Comparison of ENCODE assay signal across 13 mouse cellular contexts in genomic region chr5:67301722-67302331, GRCm38 (mm10). TPM values are rescaled to one million over a fixed set of nuclear protein-coding genes. Genes with fewer than 3 reads are reported as not detected.
A peak's percentile ranks its signal among the peaks of the same experiment; 100 is the strongest.
DNase-seq lines count a peak whose midpoint lies in the region; ATAC-seq and TF ChIP-seq lines count a peak whose summit lies in the region.
"Had no signal": no experiment of that assay in that cellular context is flagged by ENCODE, and none has a peak within 500 bp of the region (broad histone marks: within the 10 kb centered on the region; RNA-seq: fewer than 3 reads in every experiment).

No protein-coding gene starts in this region.

- dilution Hi-C loops in CH12.LX (cut with MboI; ENCODE audit: extremely low pct_ligation_motif_present, extremely low pct_unique_long_range_greater_than_20kb, low sequenced_read_pairs): no loop called here

- no peak for TF ChIP-seq CTCF in kidney, postnatal 0 days (IDR thresholded peaks at IDR 0.05; ENCODE audit: low read depth)
- TF ChIP-seq CTCF in CH12.LX (conservative IDR thresholded peaks at IDR 0.05 in 1 of 2, IDR thresholded peaks at IDR 0.05 in 1 of 2; ENCODE audit: low read depth in 2 of 2, low read length in 2 of 2): no peak

- no peaks in the 10 kb centered on the region for H3K9me3 ChIP-seq in kidney, postnatal 0 days (replicated peaks; ENCODE audit: low read length)
- H3K9me3 ChIP-seq in CH12.LX (replicated peaks; ENCODE audit: low read length): no peaks in the 10 kb centered on the region
- H3K9me3 ChIP-seq: heart, embryonic 13.5 days; hindbrain, embryonic 13.5 days; liver, embryonic 13.5 days had no signal

- TF ChIP-seq RAD21 in CH12.LX (IDR thresholded peaks at IDR 0.05; ENCODE audit: low read depth, low read length): no peak

- H3K27me3 ChIP-seq in kidney, postnatal 0 days (ENCODE audit: insufficient read depth, low read length): no peaks in the 10 kb centered on the region
- no peaks in the 10 kb centered on the region for H3K27me3 ChIP-seq in CH12.LX (replicated peaks)
- H3K27me3 ChIP-seq: heart, embryonic 13.5 days; hindbrain, embryonic 13.5 days; liver, embryonic 13.5 days had no signal

- no peak overlapping the region for H3K9ac ChIP-seq in kidney, postnatal 0 days (ENCODE audit: low read depth, low read length)
- no peak overlapping the region for H3K9ac ChIP-seq in CH12.LX (ENCODE audit: insufficient read depth, low read depth)
- H3K9ac ChIP-seq: heart, embryonic 13.5 days; hindbrain, embryonic 13.5 days; liver, embryonic 13.5 days had no signal

- H3K4me1 ChIP-seq in kidney, postnatal 0 days (replicated peaks; ENCODE audit: insufficient read depth, low read length): 0 out of 2 replicates have a peak, but pooled peaks cover 4% of the 10 kb centered on the region
- H3K4me1 ChIP-seq in CH12.LX (ENCODE audit: control insufficient read depth in 1 of 2, insufficient read depth in 2 of 2): peaks cover 0 to 14% of the 10 kb centered on the region in 2 experiments; a peak in 1 of 4 replicates

- no peaks in the 10 kb centered on the region for H3K79me2 ChIP-seq in CH12.LX (replicated peaks; ENCODE audit: control insufficient read depth, extremely low read depth, insufficient read depth, poor library complexity, severe bottlenecking)

- H3K4me3 ChIP-seq in kidney, postnatal 0 days (replicated peaks; ENCODE audit: low read depth, low read length): no peak overlapping the region
- no peak overlapping the region for H3K4me3 ChIP-seq in CH12.LX (replicated peaks in 1 of 3; ENCODE audit: low read depth in 2 of 3, low read length in 2 of 3, poor library complexity in 1 of 3)
- H3K4me3 ChIP-seq: heart, embryonic 13.5 days; hindbrain, embryonic 13.5 days; liver, embryonic 13.5 days had no signal

- H3K4me2 ChIP-seq in kidney, postnatal 0 days (ENCODE audit: low read length): no peak overlapping the region
- H3K4me2 ChIP-seq in CH12.LX (ENCODE audit: insufficient read depth, low read depth, poor library complexity, severe bottlenecking): no peak overlapping the region
- H3K4me2 ChIP-seq: heart, embryonic 13.5 days; hindbrain, embryonic 13.5 days; liver, embryonic 13.5 days had no signal

- TF ChIP-seq POLR2A in CH12.LX (IDR thresholded peaks at IDR 0.05; ENCODE audit: low read depth, low read length): no peak

- H3K27ac ChIP-seq in kidney, postnatal 0 days: peak overlapping the region; percentile 22
- no peak overlapping the region for H3K27ac ChIP-seq in CH12.LX (ENCODE audit: insufficient read depth, low read depth)
- H3K27ac ChIP-seq: heart, embryonic 13.5 days; hindbrain, embryonic 13.5 days; liver, embryonic 13.5 days had no signal

- TF ChIP-seq EP300 in CH12.LX (IDR thresholded peaks at IDR 0.05; ENCODE audit: low read length): no peak

- peak; percentile 44 for DNase-seq in kidney, postnatal 0 days (ENCODE audit: low spot score)
- no peak for DNase-seq in kidney, postnatal 10 days
- peak; percentile 7 for DNase-seq in CH12.LX (ENCODE audit: extremely low read depth)
- peak; percentile 9 for DNase-seq in Muller cell, postnatal 12 days (ENCODE audit: inconsistent ontology term)
- no peak for DNase-seq in gastrocnemius, postnatal 4 days (ENCODE audit: low spot score in 2 of 2)
- DNase-seq in cerebellum, adult 11 months: no peak
- DNase-seq: cerebellum, adult 18-20 months; gastrocnemius, postnatal 14 days; liver, embryonic 13.5 days had no signal

- 58% methylated on average over 8 of the region's 8 CpGs for whole genome bisulfite sequencing in kidney, postnatal 0 days

- no peaks in the 10 kb centered on the region for H3K36me3 ChIP-seq in kidney, postnatal 0 days (ENCODE audit: insufficient read depth, low read length)
- H3K36me3 ChIP-seq in CH12.LX (replicated peaks in 1 of 2; ENCODE audit: control insufficient read depth in 1 of 2, insufficient read depth in 1 of 2, low read length in 1 of 2): peaks cover 0 to 26% of the 10 kb centered on the region in 2 experiments
- H3K36me3 ChIP-seq: hindbrain, embryonic 13.5 days had no signal

- in situ Hi-C loops in CH12.LX (cut with MboI; ENCODE audit: low pct_ligation_motif_present, low pct_unique_long_range_greater_than_20kb, low sequenced_read_pairs): no loop called here

- ATAC-seq in kidney, postnatal 0 days (replicated peaks; ENCODE audit: low FRiP score, low read depth): no peak
- ATAC-seq in monocyte, adult 5-6 weeks (replicated peaks; ENCODE audit: insufficient number of reproducible peaks, low FRiP score, low TSS enrichment, poor library complexity, severe bottlenecking): peak; percentile 19; the same call in 1 of the 2 replicates
- ATAC-seq: forebrain, embryonic 16.5 days had no signal

TF ChIP-seq in CH12.LX, 34 proteins besides CTCF, POLR2A, EP300 and RAD21:
- TF ChIP-seq TCF12 (IDR thresholded peaks at IDR 0.05; ENCODE audit: low read depth, low read length): no peak

RNA-seq across cellular contexts. Expression of gene Slc30a9, which starts 4.9 kb away (rescaled TPM):
- polyA plus RNA-seq in kidney, postnatal 0 days (2015; fragmentation: Nextera tagmentation; extraction: Ambion mirVana): 121 and 129 TPM in 2 replicates
- total RNA-seq in CH12.LX (2012; rRNA removed): 15.0 and 19.6 TPM in 2 replicates
- 41.2 and 42.6 TPM in 2 replicates for total RNA-seq in CH12.LX (2014; rRNA removed)
- 35.6 TPM in 2 replicates for polyA plus RNA-seq in CH12.LX (2012; ENCODE audit: insufficient read length, low read depth)
- 33.4 to 55.8 TPM (median 37.3 TPM) in 3 replicates for total RNA-seq in monocyte, adult 5-6 weeks (2017)
- 10 to 100 TPM; 73.9 to 75.1 TPM for total RNA-seq in gastrocnemius, postnatal 4 days (2021)

RNA-seq across cellular contexts. Expression of gene Tmem33, which starts 41.5 kb away (rescaled TPM):
- polyA plus RNA-seq in kidney, postnatal 0 days (2015; fragmentation: Nextera tagmentation; extraction: Ambion mirVana): 120 and 121 TPM in 2 replicates
- total RNA-seq in CH12.LX (2012; rRNA removed) (70.4 and 95.5 TPM in 2 replicates), CH12.LX (2014; rRNA removed) (147 and 159 TPM in 2 replicates)
- 134 and 137 TPM in 2 replicates for polyA plus RNA-seq in CH12.LX (2012; ENCODE audit: insufficient read length, low read depth)
- total RNA-seq in monocyte, adult 5-6 weeks (2017): 24.9 to 49.5 TPM (median 30.6 TPM) in 3 replicates
- total RNA-seq in gastrocnemius, postnatal 4 days (2021): 10 to 100 TPM; 38.2 to 42.6 TPM

Comparison
In these comparisons a context has a peak if more than half of its experiments do, and no peak if none do; other contexts are left out.
1. DNase-seq: peak in kidney, postnatal 0 days (single experiment), CH12.LX (single experiment) and Muller cell, postnatal 12 days (single experiment); none in kidney, postnatal 10 days (single experiment), gastrocnemius, postnatal 4 days (0 of 2) and cerebellum, adult 11 months (single experiment).